Mouse (Mus musculus) CH12.LX (cell line): ENCODE data around the gene Crybb1.

Experiments used
- CTCF ChIP-seq, 2 experiments: IDR thresholded peaks in 1 of 2; conservative IDR thresholded peaks in 1 of 2; 2 replicates each; pipeline ENCODE4 v1.5.1; 2011 to 2012; ENCODE audit warnings: low read depth in 2 of 2, low read length in 2 of 2, improper control_type of control experiment in 1 of 2, inconsistent platforms in 1 of 2, mild to moderate bottlenecking in 1 of 2, moderate library complexity in 1 of 2
- HCFC1 ChIP-seq: IDR thresholded peaks from 2 replicates; pipeline ENCODE4 v1.6.1; 2012; ENCODE audit warnings: low read depth, mild to moderate bottlenecking, inconsistent platforms, low read length, improper control_type of control experiment
- JUND ChIP-seq: conservative IDR thresholded peaks from 2 replicates; pipeline ENCODE4 v1.6.1; 2011; ENCODE audit warnings: low read depth, low read length, improper control_type of control experiment
- MAFK ChIP-seq: IDR thresholded peaks from 2 replicates; pipeline ENCODE4 v1.6.1; 2011; ENCODE audit warnings: low read length, improper control_type of control experiment; ENCODE audit not compliant: insufficient replicate concordance
- MAX ChIP-seq: IDR thresholded peaks from 2 replicates; pipeline ENCODE4 v1.6.1; 2011; ENCODE audit warnings: low read length, improper control_type of control experiment
- MYC ChIP-seq: IDR thresholded peaks from 2 replicates; pipeline ENCODE4 v1.6.1; 2011; ENCODE audit warnings: low read depth, mild to moderate bottlenecking, improper control_type of control experiment, low read length
- NELFE ChIP-seq: IDR thresholded peaks from 2 replicates; pipeline ENCODE4 v1.6.1; 2011; ENCODE audit warnings: low read depth, low read length, improper control_type of control experiment
- POLR2A ChIP-seq: IDR thresholded peaks from 2 replicates; pipeline ENCODE4 v1.6.1; 2011; ENCODE audit warnings: low read depth, mild to moderate bottlenecking, improper control_type of control experiment, low read length
- RAD21 ChIP-seq: IDR thresholded peaks from 2 replicates; pipeline ENCODE4 v1.6.1; 2011; ENCODE audit warnings: low read depth, mild to moderate bottlenecking, low read length, improper control_type of control experiment, moderate library complexity
- RCOR1 ChIP-seq: conservative IDR thresholded peaks from 2 replicates; pipeline ENCODE4 v1.6.1; 2012; ENCODE audit warnings: low read depth, mild to moderate bottlenecking, inconsistent platforms, low read length, improper control_type of control experiment
- ZNF384 ChIP-seq: IDR thresholded peaks from 2 replicates; pipeline ENCODE4 v1.6.1; 2012; ENCODE audit warnings: low read depth, low read length, improper control_type of control experiment, inconsistent platforms

GRCm38 (mm10) chr5:112266011-112266777 is 10.6 kb downstream of the Crybb1 start:
- TF ChIP-seq RCOR1 (no peak), POLR2A (no peak), MAX (no peak), NELFE (no peak), CTCF (conservative IDR thresholded peaks at IDR 0.05 in 1 of 2, IDR thresholded peaks at IDR 0.05 in 1 of 2; ENCODE audit: low read depth in 2 of 2, low read length in 2 of 2) (no peak), MYC (no peak), RAD21 (no peak), ZNF384 (no peak), JUND (no peak), MAFK (no peak), HCFC1 (no peak)
